Mouse (Mus musculus): ENCODE measurements around the gene Prdm9. TPM values are rescaled to one million over a fixed set of nuclear protein-coding genes. Genes with fewer than 3 reads are reported as not detected.

The Prdm9 gene
- polyA plus RNA-seq (2012; rRNA removed), result 0.85 and 1.3 TPM in 2 replicates

GRCm38 (mm10) chr17:15564014-15564927 lies at the start of gene Prdm9:
Prdm9 (minus strand) TSS chr17:15564354.

GRCm38 (mm10) chr17:15526986-15527810 lies 37.0 kb downstream of the Prdm9 start, which contains the start of gene Pdcd2:
Pdcd2 (minus strand) TSS chr17:15527301.

GRCm38 (mm10) chr17:15499656-15500394 lies 64.3 kb downstream of the Prdm9 start, which contains the start of the genes Psmb1 and Tbp:
Psmb1 (minus strand) TSS chr17:15499751.
Tbp (plus strand) TSS chr17:15499888.

Other genes starting within 250 kb of the Prdm9 start
- gene Dll1, start 187.5 kb downstream of the Prdm9 start, polyA plus RNA-seq (2012; rRNA removed), result 12.3 and 13.1 TPM in 2 replicates
- 11.9 and 12.5 TPM in 2 replicates for gene Fam120b, start 168.2 kb downstream of the Prdm9 start, polyA plus RNA-seq (2012; rRNA removed)
- 55.2 and 74.9 TPM in 2 replicates for gene Psmb1, start 64.6 kb downstream of the Prdm9 start, polyA plus RNA-seq (2012; rRNA removed)
- 33.9 and 62.8 TPM in 2 replicates for gene Tbp, start 64.5 kb downstream of the Prdm9 start, polyA plus RNA-seq (2012; rRNA removed)
- gene Pdcd2, start 37.1 kb downstream of the Prdm9 start, polyA plus RNA-seq (2012; rRNA removed), result 60.5 and 69.9 TPM in 2 replicates
- 11.2 and 12.0 TPM in 2 replicates for gene Chd1, start 140.6 kb upstream of the Prdm9 start, polyA plus RNA-seq (2012; rRNA removed)